Mouse (Mus musculus): Measurements from ENCODE around the gene Eps8l1.

DNA sequence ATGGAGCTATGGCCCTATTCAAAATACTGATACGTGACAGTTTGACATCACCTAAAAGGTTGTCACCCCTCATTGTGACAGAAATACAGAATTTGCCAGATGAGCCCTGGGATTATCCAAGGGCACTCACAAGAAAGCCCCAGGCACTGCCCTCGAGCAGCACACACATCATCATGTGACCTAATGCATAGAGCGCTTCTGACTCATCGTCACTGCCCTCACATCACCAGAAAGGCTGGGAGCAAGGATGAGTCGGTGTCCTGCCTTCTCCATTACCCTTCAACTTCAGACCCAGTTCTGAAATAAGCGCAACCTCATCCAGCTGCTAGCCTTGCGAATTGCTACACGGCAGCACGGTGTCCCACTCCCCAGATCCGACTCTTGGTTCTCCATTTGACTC, 19.9 kb upstream of the Eps8l1 start:
- TF ChIP-seq POLR2A (IDR thresholded peaks at IDR 0.05; ENCODE audit: borderline replicate concordance, control insufficient read depth, low read depth, low read length) (no peak), CTCF (IDR thresholded peaks at IDR 0.05; ENCODE audit: control insufficient read depth, insufficient read depth, low read length) (no peak)

Data from bone marrow, adult 2 months (tissue).